Mouse (Mus musculus): ENCODE measurements around the gene Usp6nl. TPM values are rescaled to one million over a fixed set of nuclear protein-coding genes. Genes with fewer than 3 reads are reported as not detected.
A peak's percentile ranks its signal among the peaks of the same experiment; 100 is the strongest.

The Usp6nl gene
- polyA plus RNA-seq, 1 experiment from 2014 or later, result 9.1 TPM

DNA sequence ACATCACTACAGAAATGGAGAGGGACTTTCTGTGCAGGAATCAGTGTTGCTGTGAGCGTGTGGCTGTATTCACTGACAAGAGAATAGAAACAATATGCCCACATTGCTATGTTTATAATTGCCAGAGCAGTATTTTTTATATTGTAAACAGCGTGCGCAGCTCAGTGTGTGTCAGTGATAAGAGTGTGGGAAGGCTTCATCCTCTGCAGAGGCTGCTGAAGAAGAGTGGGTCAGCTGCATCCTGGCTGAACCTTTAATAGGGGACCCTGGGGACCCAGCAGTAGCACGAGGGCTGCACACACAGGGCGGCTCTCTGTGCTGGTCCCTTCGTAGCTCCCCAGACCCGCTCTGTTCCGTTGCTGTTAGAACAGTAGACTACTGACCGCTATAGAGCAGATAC lies 119.2 kb downstream of the Usp6nl start:
- H3K27me3 ChIP-seq (replicated peaks), result no peaks in the 10 kb centered on the region
- no peak overlapping the region for H3K4me3 ChIP-seq (replicated peaks)
- ATAC-seq (ENCODE audit: insufficient read depth, low FRiP score, low read depth), result no peak
- H3K9me3 ChIP-seq, result no peaks in the 10 kb centered on the region
- H3K4me2 ChIP-seq, result no peak overlapping the region
- H3K4me1 ChIP-seq, result no peaks in the 10 kb centered on the region
- 76% methylated on average over 9 of the region's 9 CpGs for WGBS
- no peak overlapping the region for H3K9ac ChIP-seq
- no peak overlapping the region for H3K27ac ChIP-seq
- H3K36me3 ChIP-seq, result 0 out of 2 replicates have a peak, but pooled peaks cover 14% of the 10 kb centered on the region

DNA sequence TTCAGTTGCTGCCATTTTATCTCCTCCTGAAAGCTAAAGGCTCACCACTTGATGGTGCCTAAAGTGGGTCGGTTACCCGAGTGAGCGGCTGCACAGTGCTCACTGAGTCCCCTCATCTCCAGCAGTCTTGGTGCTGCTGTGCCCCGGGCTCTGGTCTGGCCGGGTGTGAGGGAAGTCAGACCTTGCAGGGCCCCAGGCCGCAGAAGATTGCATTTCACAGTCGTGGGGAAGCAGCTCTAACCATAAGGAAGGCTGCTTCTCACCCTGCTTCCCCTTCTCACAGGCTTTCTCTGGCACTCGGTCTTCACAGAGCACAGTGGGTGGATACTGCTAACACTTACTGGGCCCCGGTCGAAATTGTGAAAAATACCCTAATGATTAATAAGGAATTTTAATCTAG lies 119.8 kb downstream of the Usp6nl start:
- Histone ChIP-seq H3K27me3 (replicated peaks) (no peaks in the 10 kb centered on the region), H3K4me2 (no peak overlapping the region), H3K9ac (no peak overlapping the region), H3K4me3 (replicated peaks) (no peak overlapping the region), H3K36me3 (0 out of 2 replicates have a peak, but pooled peaks cover 14% of the 10 kb centered on the region), H3K27ac (no peak overlapping the region), H3K4me1 (no peaks in the 10 kb centered on the region), H3K9me3 (no peaks in the 10 kb centered on the region)
- WGBS, result 74% methylated on average over 10 of the region's 10 CpGs
- no peak for ATAC-seq (ENCODE audit: insufficient read depth, low FRiP score, low read depth)

DNA sequence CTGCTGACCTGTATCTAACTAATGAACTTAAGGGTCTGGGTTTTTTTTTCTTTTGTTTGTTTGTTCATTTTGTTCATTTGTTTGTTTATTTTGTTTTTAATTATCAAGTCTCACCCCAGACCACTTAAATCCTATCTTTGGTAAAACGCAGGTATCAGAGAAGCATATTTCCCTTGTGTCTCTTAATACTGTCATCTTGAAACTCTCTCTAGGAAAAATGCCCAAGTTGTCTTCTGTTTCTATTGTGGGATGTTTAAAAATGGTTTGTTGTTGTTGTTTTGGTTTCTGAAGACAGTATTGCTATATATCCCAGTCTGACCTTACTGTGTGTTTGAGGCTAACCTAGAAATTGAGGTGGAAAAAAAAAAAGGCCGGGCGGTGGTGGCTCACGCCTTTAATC lies 121.5 kb downstream of the Usp6nl start:
- ATAC-seq (ENCODE audit: insufficient read depth, low FRiP score, low read depth), result no peak
- no peak overlapping the region for H3K27ac ChIP-seq
- no peak overlapping the region for H3K4me3 ChIP-seq (replicated peaks)
- no peaks in the 10 kb centered on the region for H3K9me3 ChIP-seq
- WGBS, result 91% methylated on average over 4 of the region's 4 CpGs
- H3K4me2 ChIP-seq, result no peak overlapping the region
- no peaks in the 10 kb centered on the region for H3K4me1 ChIP-seq
- H3K27me3 ChIP-seq (replicated peaks), result no peaks in the 10 kb centered on the region
- no peak overlapping the region for H3K9ac ChIP-seq
- H3K36me3 ChIP-seq, result 0 out of 2 replicates have a peak, but pooled peaks cover 14% of the 10 kb centered on the region

DNA sequence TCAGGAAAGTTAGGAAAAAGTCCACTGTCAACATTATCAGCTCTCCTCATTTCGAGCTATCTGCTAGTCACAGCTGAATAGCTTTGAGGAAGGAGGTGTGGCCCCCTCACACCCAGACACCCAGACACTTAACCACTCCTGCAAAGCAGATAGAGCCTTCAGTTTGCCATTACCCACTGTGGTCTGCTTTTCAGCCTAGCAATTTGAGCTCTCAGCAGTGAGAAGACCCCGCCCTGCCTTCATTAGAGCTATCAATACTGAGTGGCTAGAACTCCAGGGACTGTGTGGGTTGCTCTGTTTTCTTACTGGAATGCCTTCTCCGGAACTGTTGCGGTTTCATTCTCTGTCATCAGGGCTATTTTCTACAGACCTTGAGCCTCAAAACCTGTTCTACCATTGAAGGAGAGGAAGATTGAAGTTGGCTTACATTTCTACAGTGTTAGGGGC lies 122.3 kb downstream of the Usp6nl start:
- peak; percentile 75 for ATAC-seq (ENCODE audit: insufficient read depth, low FRiP score, low read depth)
- no peak overlapping the region for H3K27ac ChIP-seq
- H3K9ac ChIP-seq, result no peak overlapping the region
- H3K4me1 ChIP-seq, result no peaks in the 10 kb centered on the region
- 69% methylated on average over 4 of the region's 4 CpGs for WGBS
- no peak overlapping the region for H3K4me3 ChIP-seq (replicated peaks)
- 0 out of 2 replicates have a peak, but pooled peaks cover 14% of the 10 kb centered on the region for H3K36me3 ChIP-seq
- H3K4me2 ChIP-seq, result no peak overlapping the region
- H3K9me3 ChIP-seq, result no peaks in the 10 kb centered on the region
- no peaks in the 10 kb centered on the region for H3K27me3 ChIP-seq (replicated peaks)

DNA sequence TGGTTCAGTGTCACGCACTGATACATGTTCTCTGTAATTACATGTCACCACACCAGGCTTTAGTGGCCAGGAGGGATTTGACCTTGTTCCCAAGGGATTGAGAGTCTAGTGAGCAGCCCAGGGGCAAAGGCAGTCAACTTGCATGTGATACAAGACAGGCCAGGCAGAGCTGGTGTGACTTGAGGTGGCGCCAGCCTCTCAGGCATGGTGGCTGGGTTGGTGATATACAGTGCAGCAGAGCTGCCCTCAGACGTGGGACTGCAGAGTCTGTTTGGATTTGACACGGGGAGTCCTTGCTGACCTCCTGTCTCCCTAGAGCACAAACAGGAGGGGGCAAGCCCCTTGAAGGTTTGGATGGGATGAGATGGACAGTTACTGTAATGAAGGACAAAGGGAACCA lies 123.4 kb downstream of the Usp6nl start:
- Histone ChIP-seq H3K27ac (no peak overlapping the region), H3K4me1 (no peaks in the 10 kb centered on the region), H3K4me2 (no peak overlapping the region), H3K36me3 (0 out of 2 replicates have a peak, but pooled peaks cover 6% of the 10 kb centered on the region), H3K27me3 (replicated peaks) (no peaks in the 10 kb centered on the region), H3K4me3 (replicated peaks) (no peak overlapping the region), H3K9me3 (no peaks in the 10 kb centered on the region), H3K9ac (no peak overlapping the region)
- ATAC-seq (ENCODE audit: insufficient read depth, low FRiP score, low read depth), result no peak
- WGBS, result 80% methylated on average over 4 of the region's 4 CpGs

DNA sequence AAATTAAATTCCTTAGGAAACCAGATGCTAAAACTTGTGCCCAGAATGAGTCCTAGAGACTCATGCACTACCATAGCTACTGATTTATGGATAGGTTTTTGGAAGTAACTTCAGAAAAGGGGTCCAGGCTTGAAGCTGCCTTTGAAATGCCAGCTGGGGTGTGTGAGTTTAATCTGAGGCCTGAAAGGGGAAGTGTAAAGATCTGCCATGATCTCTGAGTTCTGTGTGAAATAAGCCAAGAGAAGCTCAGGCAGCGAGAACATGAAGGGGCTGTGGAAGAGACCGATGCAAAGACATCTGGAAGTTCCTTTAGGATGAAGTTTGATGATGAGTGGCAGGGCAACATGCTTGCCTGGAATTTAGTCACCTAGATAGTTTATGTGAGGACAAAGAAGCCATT lies 126.4 kb downstream of the Usp6nl start:
- ATAC-seq (ENCODE audit: insufficient read depth, low FRiP score, low read depth), result no peak
- no peaks in the 10 kb centered on the region for H3K36me3 ChIP-seq

DNA sequence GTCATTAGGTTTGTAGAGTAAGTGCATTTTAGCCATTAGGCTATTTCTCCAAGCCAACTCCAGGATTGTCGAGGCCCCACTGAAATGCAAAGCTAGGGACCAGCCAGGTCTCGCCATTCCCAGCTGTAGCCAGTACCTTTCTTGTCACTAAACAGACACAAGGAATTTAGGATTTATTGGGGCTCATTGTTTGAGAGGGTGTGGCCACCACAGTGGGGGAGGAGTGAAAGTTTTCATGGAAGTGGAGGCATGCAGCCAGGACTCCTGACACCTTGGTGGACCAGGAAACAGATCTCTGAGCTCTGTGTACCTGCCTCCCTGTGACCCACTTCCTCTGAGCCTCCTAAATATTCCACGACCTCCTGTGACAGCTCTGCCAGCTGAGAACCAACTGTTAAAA lies 127.2 kb downstream of the Usp6nl start:
- Histone ChIP-seq H3K27ac (no peak overlapping the region), H3K9ac (no peak overlapping the region), H3K27me3 (replicated peaks) (no peaks in the 10 kb centered on the region), H3K4me3 (replicated peaks) (no peak overlapping the region), H3K9me3 (no peaks in the 10 kb centered on the region), H3K4me1 (no peaks in the 10 kb centered on the region), H3K36me3 (no peaks in the 10 kb centered on the region), H3K4me2 (no peak overlapping the region)
- WGBS, result 60% methylated on average over 3 of the region's 3 CpGs
- ATAC-seq (ENCODE audit: insufficient read depth, low FRiP score, low read depth), result no peak

More for the DNA sequence above, 126.4 kb downstream of the Usp6nl start:
- H3K9me3 ChIP-seq, result no peaks in the 10 kb centered on the region
- no peak overlapping the region for H3K9ac ChIP-seq
- H3K27ac ChIP-seq, result no peak overlapping the region
- H3K4me2 ChIP-seq, result no peak overlapping the region
- 78% methylated on average over 2 of the region's 2 CpGs for WGBS
- H3K4me3 ChIP-seq (replicated peaks), result no peak overlapping the region
- no peaks in the 10 kb centered on the region for H3K27me3 ChIP-seq (replicated peaks)
- no peaks in the 10 kb centered on the region for H3K4me1 ChIP-seq

DNA sequence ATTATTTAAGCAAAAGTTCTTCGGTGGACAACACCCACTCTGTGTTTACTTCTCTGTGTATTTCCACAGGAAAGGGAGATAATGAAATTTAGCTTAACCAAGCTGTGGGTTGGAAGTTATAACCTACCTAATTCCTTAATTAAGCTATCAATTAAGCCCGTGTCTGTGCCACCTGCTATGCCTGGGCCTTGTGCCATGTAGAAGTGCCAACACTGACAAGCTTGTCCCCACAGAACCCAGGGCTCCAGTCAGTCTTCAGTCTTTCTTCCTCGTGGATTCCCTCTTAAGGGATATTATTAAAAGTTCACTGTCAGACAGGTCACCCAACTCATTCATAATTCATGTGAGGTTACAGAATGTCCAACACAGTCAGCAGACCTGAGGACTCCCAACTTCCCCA lies 128.1 kb downstream of the Usp6nl start:
- no peaks in the 10 kb centered on the region for H3K27me3 ChIP-seq (replicated peaks)
- no peaks in the 10 kb centered on the region for H3K9me3 ChIP-seq
- H3K36me3 ChIP-seq, result no peaks in the 10 kb centered on the region
- H3K4me1 ChIP-seq, result no peaks in the 10 kb centered on the region
- H3K9ac ChIP-seq, result no peak overlapping the region
- H3K27ac ChIP-seq, result no peak overlapping the region
- H3K4me3 ChIP-seq (replicated peaks), result no peak overlapping the region
- H3K4me2 ChIP-seq, result no peak overlapping the region
- no peak for ATAC-seq (ENCODE audit: insufficient read depth, low FRiP score, low read depth)
- WGBS, result 83% methylated on average over 3 of the region's 3 CpGs

DNA sequence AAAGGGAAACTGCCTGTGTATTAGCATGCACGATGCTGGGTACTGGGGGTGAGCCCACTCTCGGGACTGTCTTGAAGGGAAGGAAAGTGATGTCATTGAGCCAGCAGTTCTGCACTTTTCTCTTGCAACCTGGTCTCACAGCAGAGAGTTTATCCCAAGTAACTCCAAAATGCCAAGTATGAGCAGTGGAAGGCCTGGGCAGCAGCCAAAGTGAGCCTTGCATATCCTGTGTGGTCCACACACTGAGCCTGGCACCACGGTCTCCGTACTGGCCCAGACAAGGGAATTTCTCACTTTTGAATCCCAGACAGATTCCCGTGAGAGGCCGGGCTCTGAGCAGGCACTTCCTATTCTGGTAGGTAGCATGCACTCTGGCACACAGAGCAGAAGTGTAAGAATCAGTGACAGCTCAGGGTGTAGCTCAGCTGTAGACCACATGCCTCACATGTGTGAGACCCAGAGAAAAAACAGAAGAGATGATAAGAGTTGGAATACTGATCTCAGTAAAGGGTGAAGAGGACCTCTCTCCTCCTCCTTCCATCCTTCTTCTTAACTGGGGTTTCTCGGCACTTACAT lies 132.6 kb downstream of the Usp6nl start:
- no peaks in the 10 kb centered on the region for H3K4me1 ChIP-seq
- H3K4me2 ChIP-seq, result no peak overlapping the region
- no peaks in the 10 kb centered on the region for H3K27me3 ChIP-seq (replicated peaks)
- H3K4me3 ChIP-seq (replicated peaks), result no peak overlapping the region
- 56% methylated on average over 7 of the region's 7 CpGs for WGBS
- H3K36me3 ChIP-seq, result no peaks in the 10 kb centered on the region
- ATAC-seq (ENCODE audit: insufficient read depth, low FRiP score, low read depth), result peak; percentile 41; the same call in 1 of the 2 replicates
- H3K9ac ChIP-seq, result no peak overlapping the region
- no peaks in the 10 kb centered on the region for H3K9me3 ChIP-seq
- H3K27ac ChIP-seq, result no peak overlapping the region

DNA sequence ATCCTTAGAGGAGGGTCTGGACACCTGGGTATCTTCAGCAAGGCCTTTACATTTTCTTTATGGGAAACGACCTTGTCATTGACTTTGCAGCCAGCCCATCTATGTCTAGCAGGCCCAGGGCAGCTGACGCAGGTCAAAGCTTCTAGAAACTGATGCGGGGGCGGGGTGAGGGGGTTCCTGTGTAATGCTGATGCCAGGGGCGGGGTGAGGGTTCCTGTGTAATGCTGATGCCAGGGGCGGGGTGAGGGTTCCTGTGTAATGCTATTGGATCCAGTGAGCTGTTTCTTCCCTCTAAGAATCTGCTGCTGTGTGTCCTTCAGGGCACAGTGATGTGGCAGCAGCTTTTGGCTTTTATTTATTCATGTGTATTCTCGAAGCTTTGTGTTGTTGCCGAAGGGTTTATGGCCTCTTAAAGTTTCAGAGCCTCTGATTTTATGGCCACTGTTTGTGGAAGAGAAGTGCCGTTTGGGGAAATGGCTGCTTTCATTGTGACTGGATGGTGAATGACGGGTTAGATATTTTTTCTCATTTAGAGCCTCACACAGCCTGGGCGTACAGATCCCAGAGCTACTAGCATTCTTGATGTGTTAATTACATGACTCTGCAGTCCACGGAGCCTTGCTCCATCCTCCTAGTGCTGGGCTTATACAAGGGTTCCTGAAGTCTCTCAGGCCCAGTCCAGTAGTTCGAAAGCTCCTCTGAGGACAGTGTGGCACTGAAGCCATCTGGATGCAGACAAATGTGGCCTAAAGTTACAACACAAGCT lies 137.0 kb downstream of the Usp6nl start:
- Histone ChIP-seq H3K4me2 (no peak overlapping the region), H3K27ac (no peak overlapping the region), H3K4me1 (no peaks in the 10 kb centered on the region), H3K36me3 (no peaks in the 10 kb centered on the region), H3K9ac (no peak overlapping the region), H3K4me3 (replicated peaks) (no peak overlapping the region), H3K27me3 (replicated peaks) (no peaks in the 10 kb centered on the region), H3K9me3 (no peaks in the 10 kb centered on the region)
- WGBS, result 63% methylated on average over 13 of the region's 13 CpGs
- ATAC-seq (ENCODE audit: insufficient read depth, low FRiP score, low read depth), result no peak

DNA sequence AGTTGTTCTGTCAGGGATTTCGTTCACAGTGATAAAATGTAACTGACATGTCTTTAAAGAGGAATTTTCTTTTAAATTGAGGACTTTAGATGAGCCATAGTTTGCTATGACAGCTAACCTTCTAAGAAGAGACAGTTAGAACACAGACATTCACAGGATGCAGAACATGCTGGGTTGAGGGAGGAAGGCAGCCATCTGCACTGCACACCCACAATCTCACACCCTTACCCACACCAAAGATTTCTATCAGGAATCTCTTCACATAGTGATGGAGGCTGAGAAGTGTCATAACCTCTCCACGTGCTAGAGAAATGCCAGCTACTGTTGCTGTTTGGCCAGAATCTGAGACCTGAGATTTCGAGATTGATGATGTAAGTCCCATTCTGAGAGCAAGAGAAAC lies 139.8 kb downstream of the Usp6nl start:
- 87% methylated on average over 3 of the region's 3 CpGs for WGBS
- ATAC-seq (ENCODE audit: insufficient read depth, low FRiP score, low read depth), result no peak
- H3K27ac ChIP-seq, result no peak overlapping the region
- H3K4me2 ChIP-seq, result no peak overlapping the region
- H3K27me3 ChIP-seq (replicated peaks), result no peaks in the 10 kb centered on the region
- no peak overlapping the region for H3K4me3 ChIP-seq (replicated peaks)
- no peaks in the 10 kb centered on the region for H3K4me1 ChIP-seq
- H3K36me3 ChIP-seq, result no peaks in the 10 kb centered on the region
- H3K9me3 ChIP-seq, result no peaks in the 10 kb centered on the region
- H3K9ac ChIP-seq, result no peak overlapping the region

DNA sequence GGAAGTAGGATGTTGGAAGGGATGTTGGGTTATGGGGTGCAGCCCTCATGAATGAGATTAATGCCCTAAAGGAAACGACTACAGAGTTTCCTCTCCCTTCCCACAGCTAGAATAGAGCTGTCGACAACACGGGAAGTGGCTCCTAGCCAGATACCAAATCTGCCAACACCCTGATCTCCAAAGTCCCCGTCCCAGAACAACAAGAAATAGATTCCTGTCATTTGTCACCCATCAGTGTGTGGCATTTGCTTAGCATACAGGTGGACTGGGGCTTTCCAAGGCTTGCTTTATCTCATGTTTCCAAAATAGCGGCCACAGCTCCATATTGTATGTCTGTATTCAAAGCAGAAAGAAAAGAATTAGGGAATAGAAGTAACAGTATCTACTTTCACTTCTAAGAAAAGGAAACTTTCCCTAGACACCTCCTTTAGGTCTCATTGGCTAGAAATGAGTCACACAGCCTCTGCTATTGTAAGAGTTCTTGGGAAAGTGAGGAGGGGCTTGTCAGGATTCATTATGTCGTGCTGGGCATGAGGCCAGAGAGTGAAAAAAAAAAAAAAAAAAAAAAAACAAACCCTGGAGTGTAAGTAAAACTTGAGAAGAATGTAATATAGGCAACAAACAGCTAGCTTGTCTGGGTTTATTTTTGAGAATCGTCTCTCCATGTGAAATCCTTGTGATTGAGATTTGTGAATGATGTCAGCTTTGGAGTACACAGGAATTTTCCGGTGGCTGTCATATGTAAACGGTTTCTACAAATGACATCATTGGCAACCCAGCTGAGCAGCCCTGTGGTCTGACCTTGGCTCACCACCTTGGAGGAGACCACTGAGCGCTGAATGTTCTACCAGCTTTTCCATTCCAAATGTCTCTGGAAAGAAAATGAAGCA lies 141.6 kb downstream of the Usp6nl start:
- no peaks in the 10 kb centered on the region for H3K27me3 ChIP-seq (replicated peaks)
- no peak for ATAC-seq (ENCODE audit: insufficient read depth, low FRiP score, low read depth)
- peak overlapping the region; percentile 29; the same call in 1 of the 2 replicates for H3K4me2 ChIP-seq
- no peaks in the 10 kb centered on the region for H3K36me3 ChIP-seq
- no peak overlapping the region for H3K4me3 ChIP-seq (replicated peaks)
- H3K4me1 ChIP-seq, result no peaks in the 10 kb centered on the region
- H3K9me3 ChIP-seq, result no peaks in the 10 kb centered on the region
- H3K9ac ChIP-seq, result no peak overlapping the region
- 50% methylated on average over 10 of the region's 10 CpGs for WGBS
- peak overlapping the region; percentile 66; the same call in 1 of the 2 replicates for H3K27ac ChIP-seq

All from stomach, embryonic 15.5 days (tissue).